Mouse (Mus musculus) heart, adult 10 weeks (tissue): ENCODE results near the gene Hdx. TPM values are rescaled to one million over a fixed set of nuclear protein-coding genes. Genes with fewer than 3 reads are reported as not detected.

Experiments
- polyA plus RNA-seq: library from polyadenylated mRNA; stranded (reverse); fragments of 350-450 nt; fragmentation: Illumina TruSeq; extraction: RNeasy Lipid Tissue Mini Kit (QIAGEN cat#74804); gene quantifications from one replicate; pipeline ENCODE4 v1.2.3, GENCODE M21; 2014; ENCODE audit warnings: low read depth, low replicate concordance

The Hdx gene
- polyA plus RNA-seq = 0.16 TPM

GRCm38 (mm10) chrX:111696356-111697282, at the start of gene Hdx:
Gene Hdx, minus strand, starts transcription at chrX:111697079.

GRCm38 (mm10) chrX:111537859-111538258, 159.0 kb downstream of the Hdx start, which contains the start of gene Rps6ka6:
Gene Rps6ka6, minus strand, starts transcription at chrX:111537959.

Other genes with a start within 250 kb of the Hdx start
- 0.71 TPM for gene Rps6ka6, start 159.1 kb downstream of the Hdx start, polyA plus RNA-seq
- not detected for gene Gm45194, start 194.3 kb upstream of the Hdx start, polyA plus RNA-seq